Mouse (Mus musculus): ENCODE results near the gene Lrrc34. TPM values are rescaled to one million over a fixed set of nuclear protein-coding genes. Genes with fewer than 3 reads are reported as not detected.

Lrrc34 gene
- total RNA-seq, 2 experiments from 2014 or later = 0.17 to 0.18 TPM

GRCm38 (mm10) chr3:30633681-30634080, 14.0 kb downstream of the Lrrc34 start:
- no peak for DNase-seq (ENCODE audit: low spot score in 2 of 2)

GRCm38 (mm10) chr3:30620132-30620531, 27.5 kb downstream of the Lrrc34 start:
- TF ChIP-seq CTCF (conservative IDR thresholded peaks at IDR 0.05) = no peak
- DNase-seq (ENCODE audit: low spot score in 2 of 2) = no peak
- H3K27ac ChIP-seq = no peak overlapping the region
- H3K4me3 ChIP-seq = no peak overlapping the region

More at GRCm38 (mm10) chr3:30633681-30634080, 14.0 kb downstream of the Lrrc34 start:
- Histone ChIP-seq H3K4me3 (no peak overlapping the region), H3K27ac (no peak overlapping the region)
- peak; percentile 12; the same call in 1 of the 2 replicates for TF ChIP-seq CTCF (conservative IDR thresholded peaks at IDR 0.05)

DNA sequence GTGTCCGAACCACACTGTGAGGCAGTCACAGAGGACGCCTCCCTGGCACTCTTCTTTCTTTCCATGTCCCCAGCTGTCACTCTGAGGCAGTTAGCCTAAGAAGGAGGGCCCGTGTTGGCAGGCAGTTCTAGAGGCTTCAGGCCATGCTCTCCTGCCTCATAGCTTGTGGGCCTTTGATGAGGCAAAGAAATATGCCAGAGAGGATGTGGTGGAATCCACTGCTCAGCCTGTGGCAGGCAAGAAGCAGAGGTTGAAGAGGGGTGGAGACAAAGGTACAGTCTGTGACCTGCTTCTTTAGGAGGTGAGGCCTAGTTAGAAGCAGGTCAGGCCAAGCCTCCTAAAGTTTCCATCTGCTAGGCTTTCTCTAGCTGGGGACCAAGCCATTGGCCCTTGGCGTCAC, 36.7 kb downstream of the Lrrc34 start:
- Histone ChIP-seq H3K4me3 (no peak overlapping the region), H3K27ac (no peak overlapping the region)
- DNase-seq (ENCODE audit: low spot score in 2 of 2) = no peak
- TF ChIP-seq CTCF (conservative IDR thresholded peaks at IDR 0.05) = no peak

- no peak for TF ChIP-seq CTCF (conservative IDR thresholded peaks at IDR 0.05)
- DNase-seq (ENCODE audit: low spot score in 2 of 2) = no peak
- Histone ChIP-seq H3K4me3 (no peak overlapping the region), H3K27ac (no peak overlapping the region)
Observed at GRCm38 (mm10) chr3:30608999-30609398, 38.7 kb downstream of the Lrrc34 start.

GRCm38 (mm10) chr3:30603256-30603655, 44.4 kb downstream of the Lrrc34 start:
- Histone ChIP-seq H3K27ac (no peak overlapping the region), H3K4me3 (peak overlapping the region; percentile 79)
- DNase-seq (ENCODE audit: low spot score in 2 of 2) = no peak
- no peak for TF ChIP-seq CTCF (conservative IDR thresholded peaks at IDR 0.05)

GRCm38 (mm10) chr3:30602740-30603098, 45.0 kb downstream of the Lrrc34 start:
- Histone ChIP-seq H3K4me3 (peak overlapping the region; percentile 79), H3K27ac (peak overlapping the region; percentile 99)
- no peak for TF ChIP-seq CTCF (conservative IDR thresholded peaks at IDR 0.05)
- peak in 1 of 2 experiments; percentile 25 for DNase-seq (ENCODE audit: low spot score in 2 of 2)

DNA sequence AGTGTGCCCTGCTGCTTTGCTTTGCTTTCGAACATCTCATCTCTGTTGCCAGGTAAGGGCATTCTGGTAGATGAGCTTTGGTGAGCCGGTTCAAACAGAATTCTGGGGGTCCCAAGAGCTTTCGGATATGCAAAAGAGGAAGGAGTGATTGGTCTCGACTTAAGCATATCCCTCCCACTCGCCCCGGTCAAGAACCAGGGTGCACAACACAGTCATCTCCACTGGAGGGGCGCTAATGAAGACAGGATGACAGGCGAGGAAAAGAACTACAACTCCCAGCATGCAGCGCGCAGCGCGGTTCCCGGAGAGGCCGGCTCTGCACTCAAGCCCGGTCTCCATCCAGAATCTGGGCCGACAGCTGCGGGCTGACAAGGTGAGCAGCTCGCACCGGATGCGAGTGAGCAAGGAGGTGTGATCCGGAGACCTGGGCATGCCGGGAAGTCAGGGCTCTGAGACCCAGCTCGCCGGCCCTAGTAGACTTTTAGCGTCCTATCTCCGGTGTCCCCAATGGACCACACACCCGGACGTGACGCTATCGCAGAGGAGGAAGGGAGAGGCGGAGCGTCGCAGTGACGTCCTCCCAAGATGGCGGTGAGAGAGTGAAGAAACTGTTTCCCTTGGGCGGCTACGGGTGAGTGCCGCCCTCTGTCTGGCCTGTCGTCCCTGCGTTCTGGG, 45.5 kb downstream of the Lrrc34 start, which contains the start of gene Mynn:
TSS of gene Mynn (plus strand) at position 1 of the 675 bp plus-strand sequence.
- Histone ChIP-seq H3K27ac (peak within 1 kb of the TSS; percentile 99), H3K4me3 (peak within 1 kb of the TSS; percentile 79)
- DNase-seq (ENCODE audit: low spot score in 2 of 2) = peak; percentile 94 to 96
- peak; percentile 76 for TF ChIP-seq CTCF (conservative IDR thresholded peaks at IDR 0.05)

- TF ChIP-seq CTCF (conservative IDR thresholded peaks at IDR 0.05) = no peak
- no peak for DNase-seq (ENCODE audit: low spot score in 2 of 2)
- Histone ChIP-seq H3K27ac (peak overlapping the region; percentile 99), H3K4me3 (peak overlapping the region; percentile 79)
Observed at GRCm38 (mm10) chr3:30601610-30602064, 46.0 kb downstream of the Lrrc34 start.

DNA sequence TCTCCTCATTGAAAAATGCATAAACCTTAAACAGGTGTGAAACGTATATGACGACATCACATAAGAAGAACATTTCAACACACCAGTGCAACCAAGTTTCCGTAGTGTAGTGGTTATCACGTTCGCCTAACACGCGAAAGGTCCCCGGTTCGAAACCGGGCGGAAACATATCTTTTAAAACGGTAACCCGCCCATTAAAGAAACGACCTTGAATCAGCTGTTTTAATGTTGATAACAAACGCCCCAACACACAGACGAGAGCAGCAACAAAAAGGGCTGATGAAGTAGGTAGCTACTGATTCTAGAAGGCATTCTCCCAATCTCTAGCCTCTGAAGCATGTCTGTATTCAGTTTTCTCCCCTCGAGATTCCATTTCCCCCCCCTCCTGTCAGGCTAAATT, 46.5 kb downstream of the Lrrc34 start:
- DNase-seq (ENCODE audit: low spot score in 2 of 2) = peak; percentile 84 to 88
- no peak for TF ChIP-seq CTCF (conservative IDR thresholded peaks at IDR 0.05)
- H3K4me3 ChIP-seq = peak overlapping the region; percentile 79
- H3K27ac ChIP-seq = peak overlapping the region; percentile 99

- H3K4me3 ChIP-seq = peak overlapping the region; percentile 79
- no peak; the same call in 1 of the 2 replicates for TF ChIP-seq CTCF (conservative IDR thresholded peaks at IDR 0.05)
- H3K27ac ChIP-seq = peak overlapping the region; percentile 99
Observed at GRCm38 (mm10) chr3:30600717-30601116, 47.0 kb downstream of the Lrrc34 start.

DNA sequence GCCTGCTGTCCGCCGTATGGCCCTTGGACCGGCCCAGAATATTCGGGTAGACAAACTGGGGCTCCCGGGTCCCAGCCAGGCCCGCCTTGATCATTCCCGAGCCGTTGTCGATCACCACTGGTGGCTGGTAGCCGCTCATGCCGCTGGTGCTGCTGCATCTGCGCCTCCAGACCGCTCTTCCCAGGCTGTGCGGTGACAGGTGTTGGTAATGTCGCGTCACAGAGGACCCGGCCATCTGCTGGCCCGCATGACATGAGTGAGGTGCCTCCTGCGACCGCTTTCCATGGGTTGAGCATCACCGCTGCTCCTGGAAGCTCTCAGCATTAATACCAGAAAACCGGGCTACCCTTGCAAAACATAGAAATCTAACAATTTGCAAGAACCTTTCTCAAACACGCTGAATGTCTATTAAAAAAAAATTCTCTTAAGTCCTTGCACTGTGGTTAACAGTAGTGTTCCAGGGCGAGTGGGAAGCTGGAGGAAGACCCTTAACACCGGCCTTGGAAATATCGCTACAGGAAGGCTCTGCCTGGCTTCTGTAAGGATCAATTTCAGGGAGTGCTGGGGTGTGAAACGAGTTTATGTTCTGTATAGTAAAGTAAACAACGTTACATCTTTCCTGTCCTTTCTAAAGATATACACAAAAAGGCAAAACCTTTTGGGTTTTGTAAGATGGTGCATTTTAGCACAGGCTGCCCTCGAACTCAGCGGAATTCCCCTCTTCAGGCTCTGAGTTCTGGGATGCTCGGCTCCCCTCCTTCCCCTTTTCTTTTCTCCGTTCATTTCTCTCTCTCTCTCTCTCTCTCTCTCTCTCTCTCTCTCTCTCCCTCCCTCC, 47.7 kb downstream of the Lrrc34 start, which contains the start of gene Actrt3:
TSS of gene Actrt3 (minus strand) at position 229 of the 835 bp plus-strand sequence.
- 0 out of 2 replicates have a peak, but pooled peaks have one; percentile 13 for TF ChIP-seq CTCF (conservative IDR thresholded peaks at IDR 0.05)
- peak within 1 kb of the TSS; percentile 79 for H3K4me3 ChIP-seq
- DNase-seq (ENCODE audit: low spot score in 2 of 2) = peak; percentile 39 to 45
- H3K27ac ChIP-seq = peak within 1 kb of the TSS; percentile 99

More at GRCm38 (mm10) chr3:30600717-30601116, 47.0 kb downstream of the Lrrc34 start:
- peak; percentile 24 to 38 for DNase-seq (ENCODE audit: low spot score in 2 of 2)

DNA sequence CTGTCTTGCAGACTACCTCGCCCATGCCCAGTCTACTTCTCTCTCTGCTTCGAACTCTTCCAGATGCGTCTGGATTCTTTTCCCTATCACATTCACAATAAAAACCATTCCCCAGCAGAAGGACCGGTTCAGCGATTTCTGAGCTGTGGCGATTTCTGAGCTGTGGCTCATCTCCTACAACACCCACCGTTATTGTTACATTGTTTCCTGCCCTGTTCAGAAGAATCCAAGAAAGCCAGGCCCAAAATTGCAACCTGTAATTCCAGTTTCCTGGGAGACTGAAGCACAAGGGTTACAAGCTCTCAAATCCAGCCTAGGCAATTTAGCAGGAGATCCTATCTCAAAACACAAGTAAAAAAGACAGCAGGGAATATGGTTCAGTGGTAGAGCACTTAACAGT, 50.4 kb downstream of the Lrrc34 start:
- no peak for TF ChIP-seq CTCF (conservative IDR thresholded peaks at IDR 0.05)
- Histone ChIP-seq H3K4me3 (no peak overlapping the region), H3K27ac (no peak overlapping the region)
- no peak for DNase-seq (ENCODE audit: low spot score in 2 of 2)

All from layer of hippocampus, adult 2 months (tissue).